Mouse (Mus musculus): ENCODE results near the gene Sh3gl2.

Gene Sh3gl2

GRCm38 (mm10) chr4:85405276-85405675, 200.3 kb downstream of the Sh3gl2 start:
- DNase-seq (ENCODE audit: extremely low read depth, low read depth), result no peak

- DNase-seq (ENCODE audit: extremely low read depth, low read depth), result no peak
Observed at GRCm38 (mm10) chr4:85416466-85416865, 211.5 kb downstream of the Sh3gl2 start.

GRCm38 (mm10) chr4:85420429-85420828, 215.5 kb downstream of the Sh3gl2 start:
- no peak for DNase-seq (ENCODE audit: extremely low read depth, low read depth)

- no peak for DNase-seq (ENCODE audit: extremely low read depth, low read depth)
Observed at GRCm38 (mm10) chr4:85426211-85426610, 221.3 kb downstream of the Sh3gl2 start.

GRCm38 (mm10) chr4:85432786-85433185, 227.9 kb downstream of the Sh3gl2 start:
- no peak for DNase-seq (ENCODE audit: extremely low read depth, low read depth)

GRCm38 (mm10) chr4:85434734-85435133, 229.8 kb downstream of the Sh3gl2 start:
- no peak for DNase-seq (ENCODE audit: extremely low read depth, low read depth)

GRCm38 (mm10) chr4:85438813-85439212, 233.9 kb downstream of the Sh3gl2 start:
- DNase-seq (ENCODE audit: extremely low read depth, low read depth), result no peak

- no peak for DNase-seq (ENCODE audit: extremely low read depth, low read depth)
Observed at GRCm38 (mm10) chr4:85483586-85483985, 278.7 kb downstream of the Sh3gl2 start.

- DNase-seq (ENCODE audit: extremely low read depth, low read depth), result no peak
Observed at GRCm38 (mm10) chr4:85486316-85486946, 281.5 kb downstream of the Sh3gl2 start.

- no peak for DNase-seq (ENCODE audit: extremely low read depth, low read depth)
Observed at GRCm38 (mm10) chr4:85505718-85506117, 300.8 kb downstream of the Sh3gl2 start.

GRCm38 (mm10) chr4:85506976-85507375, 302.1 kb downstream of the Sh3gl2 start:
- no peak for DNase-seq (ENCODE audit: extremely low read depth, low read depth)

- DNase-seq (ENCODE audit: extremely low read depth, low read depth), result no peak
Observed at GRCm38 (mm10) chr4:85507491-85507890, 302.6 kb downstream of the Sh3gl2 start.

- no peak for DNase-seq (ENCODE audit: extremely low read depth, low read depth)
Observed at GRCm38 (mm10) chr4:85513288-85513687, 308.4 kb downstream of the Sh3gl2 start.

- no peak for DNase-seq (ENCODE audit: extremely low read depth, low read depth)
Observed at GRCm38 (mm10) chr4:85513792-85514191, 308.9 kb downstream of the Sh3gl2 start, which contains the start of gene Adamtsl1. Gene Adamtsl1 (plus strand): TSS chr4:85514172.

GRCm38 (mm10) chr4:85514205-85514681, 309.3 kb downstream of the Sh3gl2 start:
- no peak for DNase-seq (ENCODE audit: extremely low read depth, low read depth)

GRCm38 (mm10) chr4:85526966-85527566, 322.1 kb downstream of the Sh3gl2 start:
- no peak for DNase-seq (ENCODE audit: extremely low read depth, low read depth)

- DNase-seq (ENCODE audit: extremely low read depth, low read depth), result no peak
Observed at GRCm38 (mm10) chr4:85529852-85530251, 324.9 kb downstream of the Sh3gl2 start.

GRCm38 (mm10) chr4:85539677-85540076, 334.8 kb downstream of the Sh3gl2 start:
- DNase-seq (ENCODE audit: extremely low read depth, low read depth), result no peak

GRCm38 (mm10) chr4:85543221-85543620, 338.3 kb downstream of the Sh3gl2 start:
- no peak for DNase-seq (ENCODE audit: extremely low read depth, low read depth)

- DNase-seq (ENCODE audit: extremely low read depth, low read depth), result no peak
Observed at GRCm38 (mm10) chr4:85554696-85555095, 349.8 kb downstream of the Sh3gl2 start.

- no peak for DNase-seq (ENCODE audit: extremely low read depth, low read depth)
Observed at GRCm38 (mm10) chr4:85559753-85560152, 354.8 kb downstream of the Sh3gl2 start.

- DNase-seq (ENCODE audit: extremely low read depth, low read depth), result no peak
Observed at GRCm38 (mm10) chr4:85585426-85585825, 380.5 kb downstream of the Sh3gl2 start.

- DNase-seq (ENCODE audit: extremely low read depth, low read depth), result no peak
Observed at GRCm38 (mm10) chr4:85588928-85589327, 384.0 kb downstream of the Sh3gl2 start.

Measured in MEL-GATA-1-ER (cell line).